Mouse (Mus musculus): Measurements from ENCODE around the gene Fgfr3.

Gene Fgfr3

GRCm38 (mm10) chr5:33697947-33698512, 23.4 kb upstream of the Fgfr3 start:
- DNase-seq (ENCODE audit: low spot score) = peak; percentile 37

- DNase-seq (ENCODE audit: low spot score) = no peak
These were observed 22.8 kb upstream of the Fgfr3 start for GRCm38 (mm10) chr5:33698669-33699068.

- DNase-seq (ENCODE audit: low spot score) = no peak
These were observed 21.5 kb upstream of the Fgfr3 start for GRCm38 (mm10) chr5:33700010-33700409.

GRCm38 (mm10) chr5:33701832-33702231, 19.6 kb upstream of the Fgfr3 start:
- DNase-seq (ENCODE audit: low spot score) = no peak

- no peak for DNase-seq (ENCODE audit: low spot score)
These were observed 17.5 kb upstream of the Fgfr3 start for GRCm38 (mm10) chr5:33703999-33704398.

GRCm38 (mm10) chr5:33704945-33705611, 16.4 kb upstream of the Fgfr3 start:
- peak; percentile 27 for DNase-seq (ENCODE audit: low spot score)

GRCm38 (mm10) chr5:33705612-33706349, 15.7 kb upstream of the Fgfr3 start:
- DNase-seq (ENCODE audit: low spot score) = no peak

GRCm38 (mm10) chr5:33706350-33706629, 15.2 kb upstream of the Fgfr3 start:
- no peak for DNase-seq (ENCODE audit: low spot score)

- DNase-seq (ENCODE audit: low spot score) = no peak
These were observed 14.3 kb upstream of the Fgfr3 start for GRCm38 (mm10) chr5:33707163-33707562.

- DNase-seq (ENCODE audit: low spot score) = no peak
These were observed 12.4 kb upstream of the Fgfr3 start for GRCm38 (mm10) chr5:33709037-33709436.

- DNase-seq (ENCODE audit: low spot score) = no peak
These were observed 8.9 kb upstream of the Fgfr3 start for GRCm38 (mm10) chr5:33712550-33712949.

- DNase-seq (ENCODE audit: low spot score) = no peak
These were observed 6.3 kb upstream of the Fgfr3 start for GRCm38 (mm10) chr5:33715182-33715581.

- no peak for DNase-seq (ENCODE audit: low spot score)
These were observed 5.0 kb upstream of the Fgfr3 start for GRCm38 (mm10) chr5:33716467-33716866.

GRCm38 (mm10) chr5:33718460-33718859, 3.0 kb upstream of the Fgfr3 start:
- DNase-seq (ENCODE audit: low spot score) = no peak

- no peak for DNase-seq (ENCODE audit: low spot score)
These were observed 503 bp upstream of the Fgfr3 start for GRCm38 (mm10) chr5:33720852-33721490.

- DNase-seq (ENCODE audit: low spot score) = no peak
These were observed 968 bp downstream of the Fgfr3 start for GRCm38 (mm10) chr5:33722266-33723018.

GRCm38 (mm10) chr5:33723019-33723640, 1.7 kb downstream of the Fgfr3 start:
- no peak for DNase-seq (ENCODE audit: low spot score)

GRCm38 (mm10) chr5:33723641-33724465, 2.4 kb downstream of the Fgfr3 start:
- no peak for DNase-seq (ENCODE audit: low spot score)

- DNase-seq (ENCODE audit: low spot score) = no peak
These were observed 4.7 kb downstream of the Fgfr3 start for GRCm38 (mm10) chr5:33726081-33726647.

- DNase-seq (ENCODE audit: low spot score) = no peak
These were observed 5.4 kb downstream of the Fgfr3 start for GRCm38 (mm10) chr5:33726891-33727290.

GRCm38 (mm10) chr5:33728841-33729240, 7.4 kb downstream of the Fgfr3 start:
- no peak for DNase-seq (ENCODE audit: low spot score)
